Mouse (Mus musculus) gastrocnemius, postnatal 14 days (tissue): ENCODE results near the gene Tnnt3. TPM values are rescaled to one million over a fixed set of nuclear protein-coding genes. Genes with fewer than 3 reads are reported as not detected.
A peak's percentile ranks its signal among the peaks of the same experiment; 100 is the strongest.

ENCODE experiments used
- DNase-seq: peaks from one replicate; pipeline ENCODE4 v3.0.0; 2021; ENCODE audit warnings: mixed read lengths
- intact Hi-C: fragments of 180-260 bp; cut with DNase I; formaldehyde crosslinking; loops from one replicate; pipeline ENCODE4 v1.15.1; 2025; ENCODE audit warnings: low total_unique reads
- total RNA-seq, 2 experiments: library from RNA; stranded (reverse); gene quantifications; 2 replicates each; pipeline ENCODE4 v1.2.3; 2021

The Tnnt3 gene
- total RNA-seq, 2 experiments from 2014 or later, result 22,199 to 23,470 TPM

DNA sequence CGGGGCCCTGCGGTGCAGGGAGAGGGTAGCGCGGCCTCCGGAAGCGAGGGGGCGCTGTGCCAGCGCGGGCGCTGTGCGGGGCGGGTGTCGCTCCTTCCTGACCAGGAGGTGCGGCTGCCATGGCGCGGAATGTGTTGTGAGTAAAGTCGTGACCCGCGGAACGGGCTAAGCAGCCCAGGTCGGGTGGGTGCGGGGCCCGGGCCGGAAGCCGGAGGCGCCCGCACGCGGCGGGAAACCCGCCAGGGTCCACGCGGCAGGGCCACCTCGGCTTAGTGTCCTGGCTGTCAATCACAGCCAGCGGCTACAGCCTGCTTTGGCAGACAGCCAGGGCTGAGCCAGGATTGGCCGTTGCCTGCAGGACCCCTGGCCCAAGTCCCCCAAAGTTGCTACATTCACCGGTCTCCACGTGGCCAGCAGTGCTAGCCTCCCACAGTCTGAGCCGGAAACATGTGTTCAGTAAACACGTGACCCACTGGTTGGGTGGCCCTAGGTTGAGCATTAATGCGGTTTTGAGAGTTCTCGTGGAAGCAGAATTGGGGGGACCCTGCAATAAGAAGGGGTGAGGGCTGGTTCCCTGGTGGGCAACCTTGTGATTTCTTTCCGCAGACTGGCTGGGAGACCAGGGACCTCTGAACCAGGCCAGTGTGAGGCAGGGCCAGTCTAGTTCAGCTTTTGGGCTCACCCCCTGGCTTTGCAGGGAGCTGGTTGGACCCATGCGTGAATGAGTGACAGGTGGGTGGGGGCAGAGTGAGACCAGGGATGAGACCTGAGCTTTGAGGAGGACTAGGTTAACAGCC lies 34.6 kb downstream of the Tnnt3 start:
- intact Hi-C loops, result no loop called here
- DNase-seq, result peak; percentile 87

GRCm38 (mm10) chr7:142535116-142535515 lies 36.5 kb downstream of the Tnnt3 start:
- intact Hi-C loops, result loop anchor here (5.0 kb wide), 1 partner anchor 142 kb away; no protein-coding TSS in a partner anchor
- DNase-seq, result peak; percentile 53

- intact Hi-C loops, result loop anchor here (5.0 kb wide), 1 partner anchor 141 kb away; no protein-coding TSS in a partner anchor
- DNase-seq, result no peak
These were observed 37.2 kb downstream of the Tnnt3 start for GRCm38 (mm10) chr7:142535832-142536231.

GRCm38 (mm10) chr7:142537181-142537580 lies 38.5 kb downstream of the Tnnt3 start:
- DNase-seq, result no peak
- intact Hi-C loops, result loop anchor here (5.0 kb wide), 1 partner anchor 140 kb away; no protein-coding TSS in a partner anchor

DNA sequence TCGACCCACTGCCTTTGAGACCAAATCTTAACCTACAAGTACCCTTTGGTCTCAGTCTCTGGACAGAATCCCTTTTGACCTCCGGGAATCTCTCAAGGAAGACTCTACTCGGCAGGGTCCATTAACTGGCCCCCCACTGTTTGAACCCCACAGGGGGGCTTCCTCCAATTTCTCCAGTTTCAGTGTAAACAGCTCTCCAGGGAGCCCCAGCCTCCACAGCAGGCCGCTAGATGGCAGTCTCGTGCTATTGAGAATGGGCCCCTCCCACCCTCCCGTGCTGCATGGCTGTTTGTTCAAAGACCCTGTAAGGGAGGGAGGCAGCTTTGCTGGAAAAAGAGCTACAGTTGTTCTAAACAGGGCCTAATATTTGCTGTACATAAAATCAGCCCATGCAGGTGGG lies 39.2 kb downstream of the Tnnt3 start:
- intact Hi-C loops, result loop anchor here (5.0 kb wide), 1 partner anchor 139 kb away; no protein-coding TSS in a partner anchor
- peak; percentile 77 for DNase-seq

DNA sequence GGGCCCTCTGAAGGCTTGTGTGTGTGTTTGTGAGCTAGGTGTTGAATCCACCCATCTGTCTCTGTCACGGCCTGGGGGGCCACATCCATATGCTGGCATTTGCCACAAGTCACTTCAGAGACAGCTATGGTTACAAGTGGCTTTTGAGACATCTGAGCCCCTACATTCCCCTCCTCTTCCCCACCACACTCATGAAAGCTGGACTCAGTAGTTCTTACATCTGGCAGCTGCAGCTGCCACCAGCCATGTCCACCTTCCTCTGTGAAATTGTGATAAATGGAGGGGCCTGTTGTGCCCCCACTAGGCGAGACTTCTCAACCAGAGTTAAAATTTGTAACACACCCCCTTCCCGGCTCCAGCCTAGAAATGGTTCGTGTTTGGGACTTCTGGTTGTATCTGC lies 39.7 kb downstream of the Tnnt3 start:
- intact Hi-C loops, result loop anchor here (5.0 kb wide), 1 partner anchor 139 kb away; no protein-coding TSS in a partner anchor

DNA sequence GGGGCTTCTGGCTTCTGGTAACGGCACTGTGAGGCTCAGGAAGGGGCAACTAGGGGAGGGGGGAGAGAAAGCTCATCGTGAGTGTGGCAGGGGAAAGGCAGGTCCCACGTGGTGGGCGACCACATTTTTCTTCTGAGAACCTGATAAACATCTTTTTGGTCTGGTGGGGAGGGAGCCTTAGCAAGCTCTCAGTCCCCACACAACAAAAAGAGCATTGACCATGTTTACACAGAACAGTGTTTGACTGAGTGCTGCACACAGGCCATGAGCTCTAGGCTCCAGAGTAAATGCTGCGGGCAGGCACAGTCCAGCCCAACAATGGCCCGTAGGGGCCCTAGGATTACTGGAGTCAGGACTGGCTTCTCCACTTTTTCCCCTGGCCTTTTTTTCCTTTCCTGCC lies 40.1 kb downstream of the Tnnt3 start:
- intact Hi-C loops, result loop anchor here (5.0 kb wide), 1 partner anchor 139 kb away; no protein-coding TSS in a partner anchor

More for the DNA sequence above, 39.7 kb downstream of the Tnnt3 start:
- no peak for DNase-seq

DNA sequence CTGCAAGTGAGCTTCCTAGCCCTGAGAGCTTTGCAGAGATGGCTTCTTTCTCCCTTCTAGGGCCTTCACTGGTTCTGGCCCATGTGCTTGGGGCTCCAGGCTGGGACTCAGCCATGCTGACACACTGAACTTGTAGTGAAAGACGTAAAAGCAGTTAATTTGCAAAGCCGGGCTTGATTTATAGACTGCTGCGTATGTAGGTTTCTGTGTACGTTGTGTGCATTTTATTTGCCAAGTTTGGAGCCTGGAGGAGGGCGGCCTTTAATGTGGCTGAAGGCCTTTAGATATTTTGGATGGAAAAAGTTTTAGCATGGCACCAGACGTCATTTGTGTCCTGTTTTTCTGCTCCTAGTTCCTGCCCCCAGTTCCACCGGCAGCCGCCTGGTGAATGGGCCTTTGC lies 41.2 kb downstream of the Tnnt3 start:
- no peak for DNase-seq
- intact Hi-C loops, result loop anchor here (5.0 kb wide), 1 partner anchor 137 kb away; no protein-coding TSS in a partner anchor

More for the DNA sequence above, 40.1 kb downstream of the Tnnt3 start:
- no peak for DNase-seq

DNA sequence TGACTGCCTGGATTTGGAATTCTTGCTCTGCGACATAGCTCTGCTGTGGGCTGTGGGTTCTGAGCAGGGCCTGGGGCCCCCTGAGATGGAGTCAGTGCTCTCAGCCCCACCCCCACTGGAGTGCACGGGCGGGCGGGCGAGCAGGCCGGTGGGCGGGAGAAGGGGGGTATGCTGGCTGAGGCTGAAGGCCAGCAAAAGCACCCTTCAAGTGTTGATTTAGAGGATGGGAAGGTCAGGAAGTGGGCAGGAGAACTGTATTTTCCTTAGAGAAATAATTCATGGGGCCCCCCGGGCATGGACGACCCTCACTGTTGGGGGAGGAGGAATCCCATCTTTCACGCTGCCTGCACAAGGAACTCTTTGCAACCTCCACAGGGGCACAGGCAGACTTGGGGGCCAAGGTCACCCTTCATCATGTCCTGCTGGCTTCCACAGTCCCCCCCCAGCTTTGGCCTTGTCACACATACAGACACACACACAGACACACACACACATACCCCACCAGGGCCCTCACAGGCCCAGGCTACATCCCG lies 44.2 kb downstream of the Tnnt3 start:
- intact Hi-C loops, result no loop called here
- DNase-seq, result no peak

GRCm38 (mm10) chr7:142545967-142546366 lies 47.3 kb downstream of the Tnnt3 start:
- intact Hi-C loops, result no loop called here
- no peak for DNase-seq

DNA sequence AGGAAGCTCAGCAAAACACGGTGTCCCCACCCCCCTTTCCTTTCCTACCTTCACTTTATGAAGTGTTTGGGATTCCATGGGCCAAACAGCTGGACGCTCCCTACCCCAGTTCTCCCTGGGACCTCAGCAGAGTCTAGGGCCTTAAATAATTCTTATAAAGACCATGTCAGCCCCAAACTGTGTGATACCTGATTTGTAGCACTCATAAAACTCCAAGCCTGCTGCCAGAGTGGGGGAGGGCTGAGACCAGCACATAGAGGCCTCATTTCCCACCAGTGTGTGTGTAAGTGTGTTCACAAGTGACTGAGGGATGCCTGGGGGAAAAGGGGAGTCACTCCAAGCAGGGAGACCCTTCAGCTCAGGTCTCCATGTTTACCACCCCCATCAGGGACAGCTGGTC lies 49.2 kb downstream of the Tnnt3 start:
- intact Hi-C loops, result no loop called here
- no peak for DNase-seq

DNA sequence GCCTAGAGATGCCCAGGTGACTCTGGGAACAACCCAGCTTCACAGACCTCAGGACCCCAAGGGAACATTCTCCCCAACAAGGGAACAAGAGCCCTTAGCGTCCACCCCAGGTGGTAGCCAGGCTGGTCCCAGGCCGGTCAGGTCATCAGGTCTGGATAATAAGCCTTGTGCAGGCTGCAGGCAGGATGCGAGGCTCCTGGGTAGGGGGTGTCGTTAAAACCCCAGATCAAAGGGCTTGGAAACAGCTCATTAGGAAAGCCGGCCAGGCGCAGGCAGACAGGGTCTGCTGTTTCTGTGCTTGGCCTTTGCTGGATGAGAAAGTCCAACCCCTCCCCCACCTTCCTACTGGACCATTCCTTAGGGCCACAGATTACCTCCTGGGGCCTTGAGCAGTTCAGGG lies 50.1 kb downstream of the Tnnt3 start:
- DNase-seq, result no peak
- intact Hi-C loops, result no loop called here

DNA sequence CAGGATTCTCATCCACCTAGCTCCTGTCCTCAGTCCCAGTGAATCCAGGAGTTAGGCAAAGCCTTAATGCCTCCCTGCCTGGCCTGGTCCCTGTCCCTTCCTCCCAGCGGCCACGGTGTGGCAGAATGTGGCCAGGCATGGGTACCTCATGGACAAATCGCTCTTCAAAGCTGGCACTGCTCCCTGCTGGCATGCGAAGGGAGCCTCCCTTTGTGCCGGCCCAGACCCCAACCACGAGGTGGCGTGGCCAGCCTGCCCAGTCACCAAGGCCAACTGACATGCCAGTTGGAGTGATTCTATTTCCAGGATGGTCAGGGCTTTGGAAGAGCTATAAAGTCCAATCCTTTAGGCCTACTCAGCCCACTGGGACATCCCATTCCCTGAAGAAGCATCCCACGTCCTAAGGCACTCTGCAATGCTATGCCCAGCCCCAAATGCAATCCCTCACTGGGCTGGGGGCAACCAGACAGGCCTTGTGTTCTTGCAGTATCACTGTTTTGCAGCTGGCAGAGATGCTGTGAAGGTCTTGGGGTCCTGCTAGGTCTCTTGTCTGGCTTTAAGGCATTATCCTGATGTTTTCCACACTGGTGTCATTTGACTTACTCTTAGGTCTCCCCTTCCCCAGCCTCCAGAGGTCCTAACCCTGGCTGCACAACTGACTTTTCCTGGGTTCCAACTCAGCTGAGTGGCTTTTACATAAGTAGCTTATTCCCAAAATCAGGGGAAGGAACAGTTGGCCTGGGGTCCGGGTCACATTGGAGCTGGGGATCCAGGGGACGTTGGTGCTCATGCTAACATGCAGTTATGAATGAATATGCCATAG lies 51.5 kb downstream of the Tnnt3 start:
- peak; percentile 88 for DNase-seq
- intact Hi-C loops, result no loop called here

DNA sequence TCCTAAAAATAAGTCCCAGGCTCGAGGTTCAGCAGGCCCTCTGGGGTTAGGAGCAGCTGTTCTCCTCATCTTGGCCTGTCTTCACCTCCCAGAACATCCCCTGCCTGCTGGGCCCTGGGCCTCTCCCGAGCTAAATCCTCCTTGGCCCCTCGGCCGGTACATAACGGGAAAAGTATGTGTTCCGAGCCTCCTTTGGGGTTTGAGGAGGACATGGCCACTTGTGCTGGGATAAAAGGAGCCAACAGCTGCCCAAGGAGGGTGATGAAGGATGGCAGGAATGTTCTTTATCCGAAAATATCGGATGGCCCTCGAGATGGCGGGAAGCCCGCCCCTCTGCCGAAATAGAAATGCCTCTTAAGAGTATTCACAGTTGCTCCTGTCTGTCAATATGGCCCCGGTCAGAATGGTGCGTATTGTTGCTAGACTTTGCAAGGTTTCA lies 52.3 kb downstream of the Tnnt3 start:
- intact Hi-C loops, result no loop called here
- DNase-seq, result peak; percentile 79

DNA sequence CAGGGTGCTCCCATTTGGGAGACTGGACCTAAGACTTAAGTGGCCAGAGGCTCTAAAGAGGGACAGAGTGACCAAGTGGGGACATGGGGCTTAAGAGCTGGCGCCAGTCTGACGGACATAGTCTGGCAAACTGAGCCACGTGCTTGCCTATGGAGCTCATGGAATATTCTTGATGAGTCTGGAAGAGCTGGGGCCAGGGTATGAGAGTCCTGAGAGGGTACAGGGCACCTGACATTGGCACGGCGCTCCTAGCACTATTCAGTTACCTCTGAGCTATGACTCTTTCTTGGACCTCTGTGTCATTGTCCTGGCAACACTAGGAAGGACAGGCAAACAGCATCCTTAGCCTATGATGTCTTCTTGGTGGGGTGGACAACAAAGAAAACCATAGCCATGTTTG lies 53.1 kb downstream of the Tnnt3 start:
- peak; percentile 57 for DNase-seq
- intact Hi-C loops, result no loop called here

DNA sequence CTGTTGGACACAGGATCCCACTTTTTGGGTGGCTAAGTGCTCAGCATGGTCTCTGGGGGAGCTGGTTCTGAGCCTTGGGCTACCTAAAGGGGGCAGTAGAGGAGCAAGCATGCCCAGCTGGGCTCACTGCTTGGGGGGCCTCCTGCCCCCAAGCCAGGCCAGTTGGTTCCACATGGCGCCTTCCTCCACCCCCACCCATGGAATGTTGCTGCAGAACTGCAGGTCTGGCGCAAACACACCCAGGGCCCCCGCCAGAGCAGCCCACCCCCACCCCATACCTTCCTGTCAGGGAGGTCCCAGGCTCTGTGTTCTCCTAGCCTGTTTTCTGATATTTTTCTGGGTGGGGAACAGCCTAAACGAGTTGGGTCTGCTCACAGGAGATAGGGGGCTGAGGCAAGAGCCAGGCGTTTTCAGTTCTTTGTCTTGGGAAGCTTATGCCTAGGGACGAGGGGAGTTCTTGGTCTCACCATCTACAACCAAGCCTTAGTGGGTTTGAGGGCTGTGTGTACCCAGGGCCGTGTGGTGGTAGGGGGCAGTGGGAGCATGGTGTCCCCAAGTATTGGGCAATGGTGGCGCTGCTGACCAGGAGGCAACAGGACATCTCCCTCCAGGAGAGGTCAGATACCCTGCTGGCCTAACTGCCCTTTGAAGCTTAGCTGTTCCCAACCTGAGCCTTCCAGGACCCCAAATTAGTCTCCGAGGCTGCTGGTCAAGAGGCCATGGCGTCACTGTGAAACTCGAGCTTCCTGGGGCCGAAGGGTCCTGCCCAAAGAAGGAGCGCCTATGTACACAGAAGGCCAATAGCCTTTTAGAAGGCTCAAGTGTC lies 54.2 kb downstream of the Tnnt3 start:
- DNase-seq, result peak; percentile 69
- intact Hi-C loops, result no loop called here

DNA sequence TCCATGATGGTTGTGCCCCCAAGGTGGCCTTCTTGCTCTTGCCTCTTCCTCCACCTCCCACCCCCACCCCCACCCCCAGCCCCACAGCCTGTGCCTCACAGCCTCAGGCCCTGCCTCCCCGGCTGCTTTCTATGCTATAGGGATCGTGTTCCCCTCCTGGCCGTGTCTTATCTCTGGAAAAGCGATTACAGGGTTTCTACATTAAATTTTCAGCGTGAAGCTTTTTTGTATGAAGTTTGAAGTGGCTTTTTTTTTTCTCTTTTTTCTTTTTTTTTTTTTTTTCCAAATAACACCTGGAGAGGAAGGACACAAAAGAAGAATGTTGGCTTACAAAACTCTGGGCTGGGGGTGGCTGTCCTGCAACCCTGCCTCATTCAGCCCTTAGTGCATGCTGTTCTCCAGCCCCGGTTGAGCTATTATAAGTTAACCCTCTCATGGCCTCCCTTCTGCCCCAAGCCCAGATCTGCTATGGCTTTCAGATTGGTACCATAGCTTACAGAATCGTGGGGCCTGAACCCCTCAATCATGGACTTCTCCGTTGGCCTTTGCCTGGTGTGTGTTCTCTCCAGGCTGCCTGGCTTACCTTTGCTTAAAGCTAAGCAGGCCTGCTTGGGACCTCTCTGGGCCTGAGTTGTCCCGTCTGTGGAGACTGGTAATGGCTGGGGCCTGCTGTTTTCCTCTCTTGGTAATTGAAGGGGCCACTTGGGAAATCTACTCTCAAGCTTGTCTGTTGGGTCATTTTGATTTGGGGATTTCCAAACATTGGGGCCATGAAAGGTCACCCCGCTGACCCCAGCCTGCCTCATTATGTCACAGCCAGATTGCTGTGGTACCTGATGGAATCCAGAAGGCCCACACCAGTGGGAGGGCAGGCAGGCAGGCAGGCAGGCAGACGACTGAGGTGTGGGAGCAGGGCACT lies 55.0 kb downstream of the Tnnt3 start:
- intact Hi-C loops, result no loop called here

GRCm38 (mm10) chr7:142554625-142555024 lies 56.0 kb downstream of the Tnnt3 start:
- intact Hi-C loops, result no loop called here

More for the DNA sequence above, 55.0 kb downstream of the Tnnt3 start:
- DNase-seq, result no peak

More at GRCm38 (mm10) chr7:142554625-142555024, 56.0 kb downstream of the Tnnt3 start:
- DNase-seq, result no peak
